Mouse (Mus musculus): ENCODE measurements at regions not wholly inside any gene's neighbourhood (a gene's known extent, or its start where the extent isn't known, plus 50 kb on each side); places are given as distances from the start of the nearest gene placed in this dataset.

- DNase-seq (ENCODE audit: low read depth): no peak
These were observed 649.4 kb downstream of the Kcnj2 start for GRCm38 (mm10) chr11:111715401-111715800.

DNA sequence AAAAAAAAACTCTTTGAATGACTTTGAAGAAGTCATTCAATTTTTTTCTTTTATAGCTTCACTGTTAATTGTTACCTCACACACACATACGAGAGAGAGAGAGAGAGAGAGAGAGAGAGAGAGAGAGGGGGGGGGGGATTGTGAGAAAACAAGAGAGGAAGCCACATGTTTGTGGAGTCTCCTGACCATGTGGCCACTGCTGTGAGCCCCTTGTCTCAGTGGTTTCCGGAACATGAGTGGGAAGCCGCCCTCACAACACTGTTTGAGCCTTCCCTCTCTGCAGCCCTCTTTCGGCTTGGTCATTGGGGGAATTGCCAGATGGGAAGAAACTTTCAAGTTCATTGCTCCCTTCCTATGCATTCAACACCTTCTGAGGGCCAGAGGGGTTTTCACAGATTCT is 656.3 kb downstream of the Kcnj2 start:
- DNase-seq (ENCODE audit: low read depth): no peak

GRCm38 (mm10) chr11:111728148-111728547 is 662.2 kb downstream of the Kcnj2 start:
- no peak for DNase-seq (ENCODE audit: low read depth)

DNA sequence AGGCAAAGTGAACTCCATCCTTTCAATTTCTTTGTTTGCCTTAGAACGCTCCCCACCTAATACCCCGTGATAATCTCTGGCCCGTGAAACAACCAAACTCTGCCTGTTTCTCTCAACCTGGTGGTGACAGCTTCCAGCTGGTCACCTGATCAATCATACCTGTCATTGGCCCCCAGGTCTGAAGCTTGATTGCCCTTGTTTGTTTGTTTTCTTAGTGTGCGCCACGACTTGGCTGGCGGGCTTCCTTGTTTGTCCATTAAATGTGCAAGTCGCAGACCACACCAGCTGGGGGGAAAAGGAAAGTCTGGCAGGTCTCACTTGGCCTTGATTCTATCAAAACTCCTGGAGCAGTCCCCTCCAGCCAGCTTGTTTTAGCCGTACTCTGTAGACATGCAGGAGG is 666.1 kb downstream of the Kcnj2 start:
- DNase-seq (ENCODE audit: low read depth): no peak

GRCm38 (mm10) chr11:111735446-111735845 is 669.5 kb downstream of the Kcnj2 start:
- no peak for DNase-seq (ENCODE audit: low read depth)

- DNase-seq (ENCODE audit: low read depth): no peak
These were observed 670.0 kb downstream of the Kcnj2 start for GRCm38 (mm10) chr11:111735961-111736360.

DNA sequence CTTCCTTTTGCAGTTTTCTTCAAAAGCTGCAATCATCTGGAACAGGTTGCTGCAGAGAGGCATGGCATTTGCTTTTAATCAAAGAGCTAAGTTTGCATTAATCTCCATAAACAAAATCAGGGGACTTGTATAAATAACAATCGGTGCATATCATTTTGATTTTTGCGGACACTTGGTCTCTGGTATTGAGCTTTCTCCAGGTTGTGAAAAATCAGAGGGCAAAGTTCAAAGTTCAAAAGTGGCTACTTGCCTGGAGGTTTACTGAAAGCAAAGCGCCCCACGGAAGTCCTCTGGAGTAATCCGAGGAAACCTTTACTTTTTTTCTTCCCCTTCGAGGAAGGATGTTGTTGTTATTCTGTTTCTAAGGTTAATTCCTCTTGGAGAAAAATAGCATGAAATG is 677.4 kb downstream of the Kcnj2 start:
- DNase-seq (ENCODE audit: low read depth): no peak

DNA sequence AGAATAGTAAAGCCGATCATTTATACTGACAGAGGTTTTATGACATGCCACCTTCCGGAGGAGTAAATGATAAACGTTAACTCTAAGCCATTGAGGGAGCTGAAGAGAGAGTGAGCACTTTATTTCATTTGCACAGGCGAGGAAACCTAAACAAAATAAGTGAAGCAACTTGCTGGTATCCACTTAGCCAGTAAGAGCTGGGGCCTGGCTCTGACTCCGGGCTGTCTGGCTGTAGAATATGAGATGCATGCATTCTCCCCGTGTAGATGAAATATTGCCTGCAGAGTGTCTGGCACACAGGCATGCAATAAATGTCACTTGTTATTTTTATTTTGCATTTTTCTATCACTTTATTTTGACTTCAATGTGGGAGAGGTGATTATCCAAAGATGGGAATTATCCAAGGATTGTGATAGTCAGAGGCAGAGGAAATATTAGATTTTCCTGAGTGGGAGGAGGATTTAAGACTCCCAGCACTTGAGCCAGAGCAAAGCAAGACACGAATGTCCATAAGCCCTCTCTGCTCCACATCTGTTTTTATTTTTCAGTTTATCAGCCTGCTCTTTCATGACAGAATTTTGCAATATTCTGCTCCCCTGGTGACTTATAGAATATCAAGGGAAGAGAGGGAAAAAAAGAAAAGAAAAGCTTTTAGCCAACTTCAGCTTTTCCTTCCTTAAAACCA is 681.4 kb downstream of the Kcnj2 start:
- peak; percentile 45 for DNase-seq (ENCODE audit: low read depth)

DNA sequence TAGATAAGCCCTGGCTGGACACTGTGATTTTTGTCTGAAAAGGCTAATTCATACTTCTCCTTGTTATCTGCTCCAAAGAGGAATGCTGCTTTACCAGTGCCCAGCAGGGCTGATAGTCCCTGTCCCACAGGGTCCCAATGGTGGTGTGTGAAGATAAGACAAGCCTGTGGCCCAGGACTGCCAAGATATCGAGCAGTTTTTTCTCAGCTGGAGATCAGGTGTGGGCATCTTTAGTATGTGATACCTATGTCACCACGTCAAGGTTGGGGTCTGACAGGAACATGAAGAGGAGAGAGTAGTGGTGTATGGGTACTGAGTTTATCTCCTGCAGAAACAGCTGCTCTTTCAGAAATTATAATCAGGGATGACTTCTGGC is 682.0 kb downstream of the Kcnj2 start:
- no peak for DNase-seq (ENCODE audit: low read depth)

- no peak for DNase-seq (ENCODE audit: low read depth)
These were observed 682.5 kb downstream of the Kcnj2 start for GRCm38 (mm10) chr11:111748496-111748895.

DNA sequence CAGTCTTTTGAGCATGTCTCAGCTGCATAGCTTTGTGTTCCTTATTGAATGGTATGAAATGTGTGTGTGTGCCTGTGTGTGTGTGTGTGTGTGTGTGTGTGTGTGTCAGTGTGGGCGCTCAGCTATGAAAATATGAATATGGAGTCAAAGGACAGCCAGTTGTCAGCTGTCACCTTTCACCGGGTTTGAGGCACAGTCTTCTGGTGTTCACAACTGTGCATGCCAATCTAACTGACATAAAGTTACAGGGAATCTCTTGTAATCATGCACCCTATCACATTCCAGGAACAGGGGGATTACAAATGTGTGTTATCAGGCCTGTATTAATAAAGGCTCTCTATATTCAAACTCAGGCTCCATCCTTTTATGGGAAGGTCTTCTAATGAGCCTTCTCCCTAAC is 688.8 kb downstream of the Kcnj2 start:
- DNase-seq (ENCODE audit: low read depth): no peak

GRCm38 (mm10) chr11:111763081-111763480 is 697.1 kb downstream of the Kcnj2 start:
- peak; percentile 78 for DNase-seq (ENCODE audit: low read depth)

GRCm38 (mm10) chr11:111766371-111767011 is 700.5 kb downstream of the Kcnj2 start:
- DNase-seq (ENCODE audit: low read depth): no peak

DNA sequence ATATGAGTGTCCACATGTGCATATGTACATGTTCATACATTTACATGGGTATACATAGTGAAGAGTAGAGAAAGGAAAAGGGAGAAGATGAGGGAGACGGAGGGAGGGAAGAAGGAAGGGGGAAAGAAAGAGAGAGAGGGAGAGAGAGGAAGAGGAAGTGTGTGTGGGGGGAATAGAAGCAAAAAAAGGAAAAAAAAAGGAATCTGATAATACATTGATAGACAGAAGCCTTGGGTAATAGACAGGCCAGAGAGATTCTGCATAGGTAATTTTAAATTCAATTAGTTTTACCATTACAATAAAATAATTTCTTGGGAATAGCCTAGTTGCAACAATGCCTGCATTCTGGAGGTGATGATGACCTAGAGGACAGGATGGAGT is 701.0 kb downstream of the Kcnj2 start:
- no peak for DNase-seq (ENCODE audit: low read depth)

DNA sequence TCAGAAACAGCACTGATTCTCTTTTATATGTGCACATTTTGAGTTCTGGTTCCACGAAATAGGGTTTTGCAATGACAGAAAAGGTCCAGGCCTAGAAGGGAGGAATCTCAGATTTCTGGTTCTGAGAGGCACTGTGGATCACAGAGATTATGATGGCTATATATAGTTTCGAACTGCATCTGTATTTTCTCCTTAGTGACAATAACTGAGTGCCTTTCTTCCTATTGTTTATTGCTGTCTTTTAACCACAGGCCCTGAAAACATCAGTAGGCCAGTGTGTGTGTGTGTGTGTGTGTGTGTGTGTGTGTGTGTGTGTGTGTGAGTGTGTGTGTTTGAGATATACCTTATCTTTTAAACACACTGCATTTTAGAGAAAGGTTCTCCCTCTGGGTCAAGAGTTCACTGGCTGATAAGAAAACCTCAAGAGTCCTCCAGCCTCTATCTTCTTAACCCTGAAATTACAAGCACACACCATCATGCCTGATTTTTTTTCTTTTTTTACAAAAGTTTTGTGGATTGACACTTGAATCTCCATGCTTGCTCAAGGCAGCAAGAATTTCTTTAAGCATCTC is 708.2 kb downstream of the Kcnj2 start:
- DNase-seq (ENCODE audit: low read depth): no peak

GRCm38 (mm10) chr11:111781321-111781720 is 715.4 kb downstream of the Kcnj2 start:
- DNase-seq (ENCODE audit: low read depth): peak; percentile 21

GRCm38 (mm10) chr11:111791267-111791926 is 725.4 kb downstream of the Kcnj2 start:
- DNase-seq (ENCODE audit: low read depth): no peak

GRCm38 (mm10) chr11:111801033-111801432 is 735.1 kb downstream of the Kcnj2 start:
- no peak for DNase-seq (ENCODE audit: low read depth)

GRCm38 (mm10) chr11:111816176-111816775 is 750.3 kb downstream of the Kcnj2 start:
- no peak for DNase-seq (ENCODE audit: low read depth)

DNA sequence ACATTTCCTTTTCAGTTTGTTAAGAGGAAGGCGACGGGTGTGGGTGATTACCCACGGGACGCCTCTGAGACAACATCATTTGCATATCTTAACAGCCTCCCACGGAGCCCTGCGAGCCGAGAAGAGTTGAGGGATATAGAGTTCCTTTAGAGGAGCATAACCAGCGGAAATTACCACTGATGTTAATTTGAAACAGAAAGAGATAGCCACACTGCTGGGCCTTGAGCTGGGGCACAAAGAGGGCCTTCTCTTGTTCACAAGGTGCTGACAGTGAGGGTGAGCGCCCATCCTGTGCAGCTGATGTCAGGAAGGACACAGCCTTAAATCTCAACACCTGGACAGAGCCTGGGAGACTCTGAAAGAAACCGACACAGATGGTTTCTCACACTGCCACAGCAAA is 752.2 kb downstream of the Kcnj2 start:
- no peak for DNase-seq (ENCODE audit: low read depth)

- DNase-seq (ENCODE audit: low read depth): no peak
These were observed 754.4 kb downstream of the Kcnj2 start for GRCm38 (mm10) chr11:111820356-111820755.

DNA sequence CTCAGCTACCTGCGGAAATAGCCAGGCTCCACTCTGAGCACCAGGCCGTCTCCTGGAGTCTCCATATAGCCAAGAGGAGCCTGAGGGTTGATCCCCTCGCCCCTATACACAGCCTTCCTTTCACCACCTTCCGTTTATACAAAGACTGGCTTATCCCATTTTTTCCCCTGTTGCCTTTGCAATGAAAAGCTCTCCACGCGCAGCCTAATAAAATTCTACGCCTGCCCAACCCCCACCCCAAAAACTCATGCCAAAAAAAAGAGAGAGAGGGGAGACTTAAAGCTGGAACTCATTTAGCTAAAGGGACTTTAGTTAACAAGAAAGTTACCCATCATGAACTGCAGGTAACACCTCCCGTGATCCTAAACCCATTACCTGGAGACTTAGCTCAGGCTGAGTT is 762.5 kb downstream of the Kcnj2 start:
- no peak for DNase-seq (ENCODE audit: low read depth)

- no peak for DNase-seq (ENCODE audit: low read depth)
These were observed 773.0 kb downstream of the Kcnj2 start for GRCm38 (mm10) chr11:111838996-111839395.
